Mouse (Mus musculus) heart, embryonic 10.5 days (tissue): ENCODE data around the gene Fkbp1b. TPM values are rescaled to one million over a fixed set of nuclear protein-coding genes. Genes with fewer than 3 reads are reported as not detected.

Experiments
- DNase-seq: peaks from one replicate; pipeline ENCODE4 v3.0.0-alpha.2; 2017; ENCODE audit warnings: low spot score
- H3K27ac ChIP-seq: fragments of 300-500 bp; sonication (generic); 2 replicates; pipeline ENCODE4 v1.5.1; 2016; ENCODE audit warnings: mild to moderate bottlenecking
- H3K27me3 ChIP-seq: fragments of 300-500 bp; sonication (generic); 2 replicates; pipeline ENCODE4 v1.6.1; 2016; ENCODE audit warnings: mild to moderate bottlenecking; ENCODE audit not compliant: poor library complexity, insufficient read depth, severe bottlenecking
- H3K36me3 ChIP-seq: fragments of 300-500 bp; sonication (generic); 2 replicates; pipeline ENCODE4 v1.6.1; 2016; ENCODE audit warnings: mild to moderate bottlenecking, moderate library complexity
- H3K4me1 ChIP-seq: fragments of 300-500 bp; sonication (generic); 2 replicates; pipeline ENCODE4 v1.6.1; 2016; ENCODE audit warnings: mild to moderate bottlenecking
- H3K4me3 ChIP-seq: fragments of 300-500 bp; sonication (generic); 2 replicates; pipeline ENCODE4 v1.5.1; 2016; ENCODE audit warnings: mild to moderate bottlenecking, moderate library complexity
- H3K9me3 ChIP-seq: fragments of 300-500 bp; sonication (generic); 2 replicates; pipeline ENCODE4 v1.6.1; 2016; ENCODE audit warnings: mild to moderate bottlenecking, moderate library complexity
- WGBS: fragments of 180-500 bp; shearing (Covaris S2); methylation state at CpG from one replicate; pipeline ENCODE4 v1.1.7; 2016; 5-methylcytosine and 5-hydroxymethylcytosine counted together
- polyA plus RNA-seq: library from polyadenylated mRNA; unstranded; fragments of >200 nt; fragmentation: Nextera tagmentation; extraction: Ambion mirVana; gene quantifications from 2 replicates; pipeline ENCODE4 v1.2.1, GENCODE M21; 2016

Gene Fkbp1b
- polyA plus RNA-seq, 1 experiment from 2014 or later: 12.5 TPM

DNA sequence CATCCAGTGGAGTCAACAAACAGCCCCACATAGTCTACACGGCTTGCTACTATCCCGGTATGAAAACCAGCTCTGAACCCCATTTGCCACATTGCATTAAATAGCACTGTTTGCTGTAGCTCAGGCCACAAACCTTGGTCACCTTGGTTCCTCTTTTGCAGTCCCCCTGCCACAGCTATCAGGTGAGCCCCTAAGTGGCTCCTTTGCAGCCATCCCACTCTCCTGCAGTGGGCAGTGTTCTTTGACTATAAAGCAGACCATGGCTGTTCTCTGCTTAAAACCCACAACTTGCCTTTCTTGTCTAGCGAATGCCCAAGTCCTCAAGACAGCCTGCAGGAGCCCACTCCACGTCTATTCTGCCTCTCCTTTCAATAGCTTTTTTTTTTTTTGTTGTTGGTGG, 30.9 kb upstream of the Fkbp1b start:
- DNase-seq: no peak
- Histone ChIP-seq H3K27ac (peak overlapping the region; percentile 72; the same call in 1 of the 2 replicates), H3K4me1 (peaks cover 32% of the 10 kb centered on the region), H3K4me3 (no peak overlapping the region), H3K9me3 (no peaks in the 10 kb centered on the region), H3K27me3 (no peaks in the 10 kb centered on the region), H3K36me3 (no peaks in the 10 kb centered on the region)
- WGBS: 44% methylated on average over 4 of the region's 4 CpGs

DNA sequence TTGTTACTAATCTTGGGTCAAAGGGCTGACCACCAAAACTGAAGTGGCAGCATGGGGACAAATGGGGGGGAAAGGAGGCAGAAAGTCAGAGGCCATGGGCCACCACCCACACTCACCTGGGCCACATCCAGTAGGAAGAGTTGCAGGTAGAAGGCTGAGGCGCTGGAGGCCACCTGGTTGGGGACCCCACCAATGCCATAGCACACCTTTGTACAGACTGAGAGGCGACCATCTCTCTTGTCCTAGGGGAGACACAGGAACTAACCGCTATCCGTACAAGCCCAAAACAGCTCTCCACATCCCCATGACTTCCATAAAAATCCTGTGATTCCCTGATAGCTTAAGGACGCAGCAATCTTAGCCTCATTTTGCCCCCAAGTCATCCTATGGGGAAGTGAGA, 29.9 kb upstream of the Fkbp1b start:
- WGBS: 90% methylated on average over 5 of the region's 5 CpGs
- Histone ChIP-seq H3K36me3 (no peaks in the 10 kb centered on the region), H3K27me3 (no peaks in the 10 kb centered on the region), H3K4me1 (peaks cover 32% of the 10 kb centered on the region), H3K9me3 (no peaks in the 10 kb centered on the region), H3K4me3 (no peak overlapping the region), H3K27ac (no peak overlapping the region)
- DNase-seq: no peak

- H3K4me1 ChIP-seq: peaks cover 36% of the 10 kb centered on the region
- no peaks in the 10 kb centered on the region; the same call in 1 of the 2 replicates for H3K27me3 ChIP-seq
- no peak overlapping the region for H3K27ac ChIP-seq
- H3K9me3 ChIP-seq: no peaks in the 10 kb centered on the region
- no peak for DNase-seq
- 81% methylated on average over 8 of the region's 8 CpGs for WGBS
- no peak overlapping the region for H3K4me3 ChIP-seq
- no peaks in the 10 kb centered on the region for H3K36me3 ChIP-seq
Measured at GRCm38 (mm10) chr12:4868924-4869323, 27.5 kb upstream of the Fkbp1b start.

DNA sequence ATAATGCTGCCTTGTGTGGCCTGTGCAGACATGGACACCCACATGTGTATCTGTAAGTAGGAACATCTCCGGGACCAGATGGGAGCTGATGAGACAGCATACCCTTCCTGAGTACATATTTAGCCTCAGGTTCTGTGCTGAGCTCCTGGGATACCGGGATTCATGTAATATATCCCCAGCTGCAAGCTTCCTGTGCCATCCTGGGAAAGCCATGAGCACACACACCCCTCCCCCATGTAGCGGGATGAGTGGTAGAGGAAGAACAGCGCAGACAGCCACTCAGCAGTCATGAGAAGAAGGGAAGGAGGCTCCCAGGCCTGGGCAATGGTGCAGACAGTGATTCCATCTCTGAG, 22.9 kb upstream of the Fkbp1b start:
- Histone ChIP-seq H3K9me3 (no peaks in the 10 kb centered on the region), H3K36me3 (peaks cover 7% of the 10 kb centered on the region; the same call in 1 of the 2 replicates), H3K4me1 (peaks cover 35% of the 10 kb centered on the region), H3K4me3 (no peak overlapping the region; the same call in 1 of the 2 replicates), H3K27me3 (no peaks in the 10 kb centered on the region; the same call in 1 of the 2 replicates), H3K27ac (peak overlapping the region; percentile 65)
- no peak for DNase-seq
- WGBS: 48% methylated on average over 4 of the region's 4 CpGs

DNA sequence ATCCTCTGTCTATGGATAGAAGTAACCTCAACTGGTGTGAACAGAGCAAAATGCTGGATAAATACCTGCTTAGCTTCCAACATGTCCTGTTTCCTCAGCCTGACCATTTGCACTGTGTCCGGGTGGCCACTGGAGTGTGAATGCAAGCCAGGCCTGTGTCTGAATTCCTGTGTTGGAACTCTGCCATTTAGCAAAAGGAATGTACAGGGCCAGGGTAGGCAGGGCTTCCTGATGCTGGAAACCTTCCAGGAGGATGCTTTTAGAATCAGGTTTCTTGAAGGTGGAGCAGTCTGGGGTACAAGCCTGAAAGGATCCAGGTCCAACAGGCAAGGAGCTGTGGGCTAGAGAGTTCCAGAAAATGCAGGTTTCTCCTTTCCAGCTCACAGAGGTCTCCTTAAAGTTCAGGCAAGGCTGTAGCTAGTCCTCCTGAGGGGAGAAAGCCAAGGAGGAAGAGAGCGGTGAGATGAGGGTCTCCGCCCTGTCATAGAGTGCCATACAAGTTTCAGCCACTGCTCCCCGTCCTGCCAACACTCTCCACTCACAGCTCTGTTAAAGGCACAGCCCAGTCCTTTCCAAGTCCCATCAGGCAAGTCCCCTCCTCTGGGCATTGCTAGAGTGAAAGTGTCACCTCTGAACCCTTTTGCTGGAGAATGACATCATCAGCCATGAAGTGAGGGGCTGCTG, 22.4 kb upstream of the Fkbp1b start:
- no peak for DNase-seq
- WGBS: 49% methylated on average over 4 of the region's 4 CpGs
- Histone ChIP-seq H3K9me3 (no peaks in the 10 kb centered on the region), H3K4me1 (peaks cover 31% of the 10 kb centered on the region), H3K27me3 (no peaks in the 10 kb centered on the region; the same call in 1 of the 2 replicates), H3K36me3 (peaks cover 7% of the 10 kb centered on the region; the same call in 1 of the 2 replicates), H3K4me3 (no peak overlapping the region; the same call in 1 of the 2 replicates), H3K27ac (peak overlapping the region; percentile 65)

DNA sequence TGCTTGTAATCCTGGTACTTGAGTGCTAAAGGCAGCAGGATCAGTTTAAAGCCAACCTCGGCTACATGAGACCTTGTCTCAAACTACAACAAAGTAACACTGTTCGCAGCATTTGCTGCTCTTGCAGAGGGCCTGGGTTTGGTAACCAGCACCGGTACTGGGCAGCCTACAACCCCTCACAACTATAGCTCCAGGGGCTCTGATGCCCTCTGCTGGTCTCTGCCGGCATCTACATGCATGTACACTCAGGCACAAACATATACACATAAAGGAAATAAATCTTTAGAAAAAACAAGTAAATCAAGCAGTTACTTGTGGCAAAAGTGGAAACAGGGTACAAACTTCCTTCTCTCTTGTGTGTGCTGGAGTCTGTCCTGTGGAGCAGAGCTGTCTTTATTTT, 21.3 kb upstream of the Fkbp1b start:
- no peak overlapping the region for H3K27ac ChIP-seq
- no peak overlapping the region for H3K4me3 ChIP-seq
- peaks cover 28% of the 10 kb centered on the region for H3K4me1 ChIP-seq
- peaks cover 12% of the 10 kb centered on the region; the same call in 1 of the 2 replicates for H3K36me3 ChIP-seq
- 88% methylated on average over 4 of the region's 4 CpGs for WGBS
- no peaks in the 10 kb centered on the region for H3K9me3 ChIP-seq
- H3K27me3 ChIP-seq: no peaks in the 10 kb centered on the region; the same call in 1 of the 2 replicates
- DNase-seq: no peak

GRCm38 (mm10) chr12:4859241-4859914, 18.0 kb upstream of the Fkbp1b start:
- DNase-seq: peak; percentile 76
- Histone ChIP-seq H3K27ac (peak overlapping the region; percentile 72), H3K36me3 (peaks cover 34% of the 10 kb centered on the region), H3K27me3 (no peaks in the 10 kb centered on the region), H3K9me3 (no peaks in the 10 kb centered on the region), H3K4me1 (peaks cover 21% of the 10 kb centered on the region), H3K4me3 (no peak overlapping the region)
- 39% methylated on average over 11 of the region's 11 CpGs for WGBS

DNA sequence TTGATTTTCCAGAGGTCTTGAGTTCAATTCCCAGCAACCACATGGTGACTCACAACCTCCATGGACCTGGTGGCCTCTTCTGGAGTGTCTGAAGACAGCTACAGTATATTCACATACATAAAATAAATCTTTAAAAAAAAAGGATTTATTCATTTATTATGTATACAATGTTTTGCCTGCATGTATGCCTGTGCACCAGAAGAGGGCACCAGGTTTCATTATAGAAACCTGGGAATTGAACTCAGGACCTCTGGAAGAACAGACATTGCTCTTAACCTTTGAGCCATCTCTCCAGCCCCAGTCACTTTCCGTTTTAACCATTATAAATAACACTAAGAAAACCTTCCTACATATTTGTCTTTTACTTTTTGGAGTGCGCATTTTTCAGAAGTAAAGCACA, 15.4 kb upstream of the Fkbp1b start:
- peaks cover 52% of the 10 kb centered on the region for H3K36me3 ChIP-seq
- WGBS: 90% methylated on average over 2 of the region's 2 CpGs
- no peak for DNase-seq
- no peak overlapping the region for H3K4me3 ChIP-seq
- no peak overlapping the region for H3K27ac ChIP-seq
- peaks cover 6% of the 10 kb centered on the region for H3K4me1 ChIP-seq
- no peaks in the 10 kb centered on the region for H3K9me3 ChIP-seq
- no peaks in the 10 kb centered on the region for H3K27me3 ChIP-seq

DNA sequence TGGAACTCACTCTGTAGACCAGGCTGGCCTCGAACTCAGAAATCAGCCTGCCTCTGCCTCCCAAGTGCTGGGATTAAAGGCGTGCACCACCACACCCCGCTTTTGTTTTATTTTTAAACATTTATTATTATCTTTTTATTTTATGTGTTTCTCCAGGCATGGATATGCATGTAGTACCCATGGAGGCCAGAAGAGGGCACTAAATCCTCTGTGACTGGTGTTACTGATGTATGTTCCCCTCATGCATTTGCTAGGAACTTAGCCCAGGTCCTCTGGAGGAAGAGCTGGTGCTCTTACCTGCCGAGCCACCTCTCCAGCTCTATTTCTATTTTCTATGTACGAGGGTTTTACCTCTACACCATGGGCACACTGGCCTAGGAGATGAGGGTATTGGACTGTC, 14.8 kb upstream of the Fkbp1b start:
- Histone ChIP-seq H3K36me3 (peaks cover 58% of the 10 kb centered on the region), H3K4me3 (no peak overlapping the region), H3K27ac (no peak overlapping the region), H3K4me1 (peaks cover 6% of the 10 kb centered on the region), H3K9me3 (no peaks in the 10 kb centered on the region), H3K27me3 (no peaks in the 10 kb centered on the region)
- WGBS: 91% methylated on average over 5 of the region's 5 CpGs
- no peak for DNase-seq

DNA sequence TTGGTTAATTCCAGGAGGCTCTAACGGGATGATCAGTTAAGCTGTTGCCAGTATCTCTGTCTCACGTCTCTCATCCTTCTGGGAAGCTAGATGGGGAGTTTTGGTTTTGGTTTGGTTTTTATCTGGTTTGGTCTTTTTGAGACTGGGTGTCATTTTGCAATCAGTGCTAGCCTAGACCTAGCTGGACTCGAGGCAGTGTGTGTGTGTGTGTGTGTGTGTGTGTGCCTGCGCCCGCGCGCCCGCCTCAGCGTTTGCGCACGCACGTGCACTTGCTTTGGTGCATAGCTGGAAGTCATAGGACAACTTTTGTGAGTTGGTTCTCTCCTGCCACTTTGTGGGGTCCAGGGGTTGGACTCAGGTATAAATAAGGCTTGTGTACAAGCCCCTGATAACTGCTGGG, 2.4 kb upstream of the Fkbp1b start:
- peaks cover 19% of the 10 kb centered on the region for H3K4me1 ChIP-seq
- 0% methylated on average over 12 of the region's 12 CpGs for WGBS
- peak overlapping the region; percentile 77 for H3K4me3 ChIP-seq
- no peaks in the 10 kb centered on the region for H3K9me3 ChIP-seq
- DNase-seq: no peak
- H3K27me3 ChIP-seq: 0 out of 2 replicates have a peak, but pooled peaks cover 10% of the 10 kb centered on the region
- peak overlapping the region; percentile 91 for H3K27ac ChIP-seq
- no peaks in the 10 kb centered on the region for H3K36me3 ChIP-seq

DNA sequence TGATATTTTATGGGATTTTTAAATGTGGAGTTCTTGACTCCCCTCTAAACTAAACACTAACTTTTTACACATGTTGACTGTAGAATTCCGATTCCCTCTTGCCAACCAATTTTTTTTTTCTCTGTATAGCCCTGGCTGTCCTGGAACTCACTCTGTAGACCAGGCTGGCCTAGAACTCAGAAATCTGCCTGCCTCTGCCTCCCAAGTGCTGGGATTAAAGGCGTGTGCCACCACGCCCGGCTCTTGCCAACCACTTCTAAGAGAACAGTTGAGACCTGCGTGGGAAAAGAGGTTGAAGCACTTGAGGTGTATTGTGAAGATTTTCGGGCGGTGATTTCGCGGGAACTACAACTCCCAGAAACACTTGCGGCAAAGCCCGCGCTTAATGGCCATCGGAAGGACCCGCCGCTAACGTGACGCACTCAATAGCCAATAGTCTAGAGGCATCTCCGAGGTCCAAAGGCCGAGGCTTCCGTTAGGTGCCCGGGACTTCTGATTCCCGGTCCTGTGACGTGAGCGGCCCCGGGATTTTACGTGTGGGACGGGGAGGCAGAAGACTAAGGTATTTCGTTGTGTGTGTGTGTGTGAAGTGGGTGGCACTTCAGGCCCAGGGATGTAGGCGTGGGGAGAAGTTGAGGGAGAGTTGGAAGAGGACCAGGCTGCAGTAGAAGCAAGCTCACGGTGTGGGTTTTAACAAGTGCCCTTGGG, 1.7 kb upstream of the Fkbp1b start, which contains the start of gene Wdcp:
TSS of gene Wdcp (plus strand) at position 414 of the 708 bp plus-strand sequence.
- Histone ChIP-seq H3K27me3 (0 out of 2 replicates have a peak, but pooled peaks cover 10% of the 10 kb centered on the region), H3K36me3 (no peaks in the 10 kb centered on the region), H3K4me1 (peaks cover 19% of the 10 kb centered on the region), H3K4me3 (peak within 1 kb of the TSS; percentile 77), H3K27ac (peak within 1 kb of the TSS; percentile 91), H3K9me3 (no peaks in the 10 kb centered on the region)
- DNase-seq: peak; percentile 98
- WGBS: under 1% methylated on average over 30 of the region's 30 CpGs

- H3K4me3 ChIP-seq: 0 out of 2 replicates have a peak overlapping the region, but pooled peaks have one; percentile 77
- 87% methylated on average over 8 of the region's 8 CpGs for WGBS
- DNase-seq: no peak
- H3K4me1 ChIP-seq: peaks cover 19% of the 10 kb centered on the region
- H3K9me3 ChIP-seq: no peaks in the 10 kb centered on the region
- H3K36me3 ChIP-seq: no peaks in the 10 kb centered on the region
- no peak overlapping the region for H3K27ac ChIP-seq
- 0 out of 2 replicates have a peak, but pooled peaks cover 10% of the 10 kb centered on the region for H3K27me3 ChIP-seq
Measured at GRCm38 (mm10) chr12:4842456-4842855, 1.1 kb upstream of the Fkbp1b start.

DNA sequence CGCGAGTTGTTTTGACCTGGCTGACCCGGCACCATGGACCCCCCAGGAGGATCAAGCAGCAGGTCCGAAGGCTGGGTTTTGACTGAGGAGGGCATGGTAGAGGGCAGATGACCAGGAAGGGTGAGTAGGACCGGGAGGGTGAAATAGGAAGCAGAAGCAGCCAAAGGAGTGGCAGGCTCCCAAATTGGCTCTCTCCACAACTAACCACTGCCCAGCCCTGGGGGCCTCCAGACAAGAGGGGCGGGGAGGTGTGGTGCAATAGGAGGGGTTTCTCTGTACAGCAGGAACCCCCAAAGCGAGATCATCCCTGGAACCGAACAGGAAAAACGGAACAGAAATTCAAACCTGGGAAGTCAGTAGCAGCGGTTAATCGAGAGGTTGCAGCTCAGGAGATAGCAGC, 650 bp downstream of the Fkbp1b start:
- H3K4me3 ChIP-seq: peak overlapping the region; percentile 73
- peak overlapping the region; percentile 84 for H3K27ac ChIP-seq
- no peaks in the 10 kb centered on the region for H3K9me3 ChIP-seq
- no peak for DNase-seq
- H3K27me3 ChIP-seq: 0 out of 2 replicates have a peak, but pooled peaks cover 10% of the 10 kb centered on the region
- H3K4me1 ChIP-seq: peaks cover 19% of the 10 kb centered on the region
- 3% methylated on average over 11 of the region's 11 CpGs for WGBS
- no peaks in the 10 kb centered on the region for H3K36me3 ChIP-seq
